Comparison of ENCODE assay signal across 9 mouse cellular contexts in genomic region chr9:60886431-60887371, GRCm38 (mm10).
A peak's percentile ranks its signal among the peaks of the same experiment; 100 is the strongest.
DNase-seq lines count a peak whose midpoint lies in the region; ATAC-seq and TF ChIP-seq lines count a peak whose summit lies in the region.
"Had no signal": no experiment of that assay in that cellular context is flagged by ENCODE, and none has a peak within 500 bp of the region (broad histone marks: within the 10 kb centered on the region; RNA-seq: fewer than 3 reads in every experiment).

No protein-coding gene starts in this region.

- no peaks in the 10 kb centered on the region for H3K9me3 ChIP-seq in midbrain, postnatal 0 days (ENCODE audit: low read length)

- peak; percentile 22 to 30 for DNase-seq in layer of hippocampus, postnatal 36 days
- no peak for DNase-seq in layer of hippocampus, adult 11-12 months (ENCODE audit: low spot score)
- peak; percentile 56 for DNase-seq in embryo, embryonic 11 days
- DNase-seq in forelimb bud, embryonic 11.5 days (ENCODE audit: low read depth, low spot score), result peak; percentile 12
- peak; percentile 71 for DNase-seq in midbrain, postnatal 0 days (ENCODE audit: low spot score)
- DNase-seq in cerebellum, adult 2 months, result no peak
- no peak for DNase-seq in heart, postnatal 14 days
- no peak for DNase-seq in kidney, postnatal 25 days
- DNase-seq: thymus, postnatal 36 days had no signal

- H3K4me3 ChIP-seq in midbrain, postnatal 0 days (ENCODE audit: low read depth, low read length), result no peak overlapping the region
- no peak overlapping the region for H3K4me3 ChIP-seq in cerebellum, adult 2 months (replicated peaks; ENCODE audit: insufficient read depth, low read depth, low read length)

- H3K27ac ChIP-seq in midbrain, postnatal 0 days (ENCODE audit: low read depth, low read length), result 0 out of 2 replicates have a peak overlapping the region, but pooled peaks have one; percentile 2
- H3K27ac ChIP-seq in cerebellum, adult 2 months (ENCODE audit: insufficient read depth, low read length), result no peak overlapping the region

- TF ChIP-seq POLR2A in cerebellum, adult 2 months (IDR thresholded peaks at IDR 0.05; ENCODE audit: borderline replicate concordance, insufficient read depth, low read length), result no peak

- H3K4me2 ChIP-seq in midbrain, postnatal 0 days (ENCODE audit: low read depth, low read length, poor library complexity, severe bottlenecking), result peak overlapping the region; percentile 33

- intact Hi-C loops in heart, postnatal 14 days (cut with DNase I), result no loop called here

- no peak for ATAC-seq in midbrain, postnatal 0 days (ENCODE audit: low FRiP score)

- no peak overlapping the region for H3K9ac ChIP-seq in midbrain, postnatal 0 days (replicated peaks; ENCODE audit: low read length, poor library complexity, severe bottlenecking)

- no peaks in the 10 kb centered on the region; the same call in 1 of the 2 replicates for H3K4me1 ChIP-seq in midbrain, postnatal 0 days (ENCODE audit: insufficient read depth, low read length)
- H3K4me1 ChIP-seq in cerebellum, adult 2 months (ENCODE audit: control insufficient read depth, insufficient read depth, low read length), result no peaks in the 10 kb centered on the region

- no peaks in the 10 kb centered on the region for H3K27me3 ChIP-seq in midbrain, postnatal 0 days (ENCODE audit: insufficient read depth, low read length)
- no peaks in the 10 kb centered on the region for H3K27me3 ChIP-seq in cerebellum, adult 2 months (ENCODE audit: control insufficient read depth, insufficient read depth, low read length)

- no peak for TF ChIP-seq CTCF in midbrain, postnatal 0 days (IDR thresholded peaks at IDR 0.05)
- TF ChIP-seq CTCF in cerebellum, adult 2 months (IDR thresholded peaks at IDR 0.05; ENCODE audit: borderline replicate concordance, insufficient read depth, low read depth, low read length), result no peak

- WGBS in midbrain, postnatal 0 days, result 10% methylated on average over 18 of the region's 18 CpGs
- WGBS in cerebellum, adult 2 months, result 31% methylated on average over 18 of the region's 18 CpGs

- no peaks in the 10 kb centered on the region for H3K36me3 ChIP-seq in midbrain, postnatal 0 days (ENCODE audit: insufficient read depth, low read length)

Comparison
In these comparisons a context has a peak if more than half of its experiments do, and no peak if none do; other contexts are left out.
1. DNase-seq: peak in layer of hippocampus, postnatal 36 days (2 of 2), embryo, embryonic 11 days (single experiment), forelimb bud, embryonic 11.5 days (single experiment) and midbrain, postnatal 0 days (single experiment); none in layer of hippocampus, adult 11-12 months (single experiment), cerebellum, adult 2 months (0 of 2), heart, postnatal 14 days (0 of 2) and kidney, postnatal 25 days (0 of 2).